Mouse (Mus musculus): Measurements from ENCODE around the gene Tprg.

Tprg gene

DNA sequence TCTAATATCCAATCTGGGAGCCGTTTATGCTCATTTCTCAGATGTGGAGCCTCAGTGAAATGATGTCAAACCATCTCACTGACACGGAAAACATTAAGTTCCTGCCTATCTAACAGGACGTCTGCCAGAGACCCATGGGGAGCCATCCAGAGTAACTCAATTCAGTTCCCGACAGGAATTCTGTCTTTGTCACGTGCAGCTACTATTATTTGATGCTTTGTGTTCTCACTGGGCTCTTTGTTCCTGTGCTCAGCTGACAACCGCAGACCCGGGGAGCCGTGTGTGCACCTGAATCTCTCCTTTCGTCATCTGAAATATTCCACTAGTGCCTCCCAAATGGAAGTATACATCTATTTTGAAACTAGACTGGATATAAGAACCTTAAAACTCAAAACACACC, 138.3 kb downstream of the Tprg start:
- no peak for DNase-seq (ENCODE audit: low spot score in 2 of 2)

DNA sequence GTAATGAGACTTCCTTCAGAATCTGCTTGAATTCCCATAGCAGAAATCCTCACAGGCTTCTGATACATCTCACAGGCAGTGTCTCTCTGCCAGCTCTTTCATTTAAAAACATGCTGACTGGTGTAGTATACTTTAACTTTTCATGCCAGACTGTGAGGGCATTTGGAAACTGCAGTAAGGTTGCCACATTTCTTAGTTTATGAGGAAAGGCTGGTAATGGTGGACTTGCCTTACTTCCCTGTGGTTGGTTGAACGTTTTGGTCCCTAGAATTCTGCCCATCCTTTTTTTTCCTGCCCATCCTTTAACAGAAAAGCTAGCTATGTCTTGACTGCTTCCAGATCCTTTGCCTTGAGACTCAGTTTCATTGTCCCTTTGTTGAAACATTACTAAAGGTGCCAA, 138.8 kb downstream of the Tprg start:
- DNase-seq (ENCODE audit: low spot score in 2 of 2): no peak

DNA sequence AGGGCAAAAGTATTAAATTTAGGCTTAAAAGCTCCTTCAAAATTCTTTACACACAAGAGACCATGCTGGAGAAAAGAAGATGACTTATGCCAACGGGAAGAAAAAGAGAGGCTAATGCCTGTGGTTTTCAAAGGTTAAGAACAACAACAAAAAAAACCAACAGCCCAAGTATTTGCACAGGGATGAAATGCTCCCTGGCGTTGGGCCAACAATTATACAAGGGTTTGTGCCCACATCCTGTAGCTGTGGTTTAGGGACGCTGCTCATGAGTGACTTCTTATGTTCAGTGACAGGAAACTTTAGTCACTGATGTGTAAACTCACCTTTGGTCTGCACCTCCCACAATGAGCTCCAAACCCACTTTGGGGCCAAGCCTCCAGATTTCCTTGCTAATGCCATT, 139.6 kb downstream of the Tprg start:
- no peak for DNase-seq (ENCODE audit: low spot score in 2 of 2)

DNA sequence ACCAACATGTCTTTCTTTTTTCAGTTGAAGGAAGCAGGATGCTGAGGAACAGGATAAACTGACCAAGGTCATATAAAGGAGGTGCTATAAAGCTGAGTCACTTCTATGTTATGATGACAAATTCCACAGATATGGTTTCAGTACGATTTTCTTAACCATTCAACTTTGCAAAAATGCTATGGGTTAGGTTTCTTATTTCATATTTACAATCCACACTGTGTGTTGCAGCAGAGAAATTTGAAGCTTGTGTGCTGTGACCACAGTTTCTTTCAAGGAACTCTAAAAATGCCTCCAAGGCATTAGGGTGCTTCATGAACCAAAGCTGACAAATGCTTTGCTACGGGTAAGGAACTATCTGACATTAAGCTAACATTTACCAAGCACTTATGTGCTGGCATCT, 153.4 kb downstream of the Tprg start:
- DNase-seq (ENCODE audit: low spot score in 2 of 2): no peak

DNA sequence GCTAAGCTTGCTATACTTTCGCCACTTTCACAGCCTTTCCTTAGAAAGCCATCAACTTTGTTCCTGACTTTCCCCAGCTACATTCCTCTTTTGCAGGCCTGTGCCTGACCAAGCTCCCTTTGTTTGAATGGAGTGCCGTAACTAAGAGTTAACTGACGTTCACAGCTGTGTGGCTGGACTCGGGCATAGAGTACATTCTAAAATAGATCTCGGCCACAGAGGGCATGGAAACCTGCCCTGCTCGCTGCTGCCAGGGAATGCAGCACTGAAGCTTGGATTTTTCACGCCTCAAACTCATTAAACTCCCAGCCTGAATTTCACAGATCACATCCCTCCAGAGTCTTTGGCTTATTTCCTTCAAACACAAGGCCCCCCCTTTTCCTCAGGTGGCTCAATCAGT, 159.0 kb downstream of the Tprg start:
- no peak for DNase-seq (ENCODE audit: low spot score in 2 of 2)

DNA sequence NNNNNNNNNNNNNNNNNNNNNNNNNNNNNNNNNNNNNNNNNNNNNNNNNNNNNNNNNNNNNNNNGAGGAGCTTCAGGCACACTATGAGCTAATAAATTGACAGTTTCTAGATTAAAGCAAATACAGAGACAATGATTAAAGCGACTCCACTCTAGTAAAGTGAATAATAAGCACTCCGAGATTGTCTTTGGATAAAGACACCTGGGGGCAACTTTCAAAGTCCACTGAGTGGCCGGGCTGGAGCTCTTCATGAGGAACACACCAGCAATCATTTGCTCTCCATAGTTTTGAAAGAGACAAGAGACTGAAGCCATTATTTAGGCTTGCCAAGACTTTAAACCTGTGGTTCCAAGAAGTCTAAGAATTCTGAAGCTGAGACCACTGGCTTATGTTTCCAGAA, 164.9 kb downstream of the Tprg start:
- DNase-seq (ENCODE audit: low spot score in 2 of 2): no peak

DNA sequence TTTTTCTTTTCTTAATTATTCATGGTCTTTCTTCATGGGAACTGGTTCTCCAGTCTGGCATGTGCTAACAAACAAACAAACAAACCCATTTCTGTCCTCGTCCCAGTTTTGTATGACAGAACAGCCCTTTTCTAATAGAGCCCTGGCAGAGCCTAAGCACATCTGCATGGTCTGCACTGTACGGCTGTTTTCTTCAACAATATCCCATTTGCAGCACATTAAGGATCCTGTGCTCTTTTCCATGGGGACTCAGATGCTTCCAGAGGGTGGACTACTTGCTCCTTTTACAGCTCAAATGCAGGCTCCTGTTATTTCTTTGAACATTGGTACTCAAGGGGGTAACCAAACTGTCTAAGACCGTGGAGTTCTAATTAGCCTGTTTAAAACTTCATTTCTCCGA, 178.1 kb downstream of the Tprg start:
- DNase-seq (ENCODE audit: low spot score in 2 of 2): no peak

DNA sequence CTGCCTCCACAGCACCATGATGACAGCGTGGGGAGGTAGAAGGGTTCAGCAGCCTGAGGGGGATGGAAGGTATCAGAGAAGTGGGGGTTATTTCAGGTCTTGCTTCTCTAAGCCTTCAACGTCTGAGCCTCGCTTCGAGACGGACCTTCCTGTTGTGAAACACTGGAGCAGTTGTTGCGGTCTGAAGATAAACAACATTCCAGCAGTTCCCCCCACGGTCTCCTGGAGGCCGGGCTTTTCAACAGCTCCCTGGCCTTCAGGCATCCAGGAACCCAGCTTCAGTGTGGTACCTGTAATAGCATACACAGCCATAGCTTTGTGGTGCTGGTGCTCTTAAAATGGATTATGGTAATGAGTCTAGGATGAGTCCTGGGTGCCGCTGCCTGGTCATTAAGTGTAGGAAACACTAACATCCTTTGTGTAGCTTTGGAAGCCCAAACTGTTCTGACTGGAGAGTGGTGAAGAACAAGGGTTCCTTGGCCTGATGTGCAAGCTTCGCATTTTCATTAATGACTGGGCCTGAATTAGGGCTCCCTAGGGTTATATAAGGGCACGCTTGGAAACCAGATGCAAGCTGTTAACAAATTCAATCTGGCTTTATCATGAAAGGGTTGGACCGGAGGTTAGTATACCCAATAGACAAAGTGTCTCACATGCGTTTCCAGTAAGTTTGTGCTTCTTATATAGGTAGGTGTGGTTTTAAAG, 179.0 kb downstream of the Tprg start:
- peak; percentile 19 to 59 for DNase-seq (ENCODE audit: low spot score in 2 of 2)

DNA sequence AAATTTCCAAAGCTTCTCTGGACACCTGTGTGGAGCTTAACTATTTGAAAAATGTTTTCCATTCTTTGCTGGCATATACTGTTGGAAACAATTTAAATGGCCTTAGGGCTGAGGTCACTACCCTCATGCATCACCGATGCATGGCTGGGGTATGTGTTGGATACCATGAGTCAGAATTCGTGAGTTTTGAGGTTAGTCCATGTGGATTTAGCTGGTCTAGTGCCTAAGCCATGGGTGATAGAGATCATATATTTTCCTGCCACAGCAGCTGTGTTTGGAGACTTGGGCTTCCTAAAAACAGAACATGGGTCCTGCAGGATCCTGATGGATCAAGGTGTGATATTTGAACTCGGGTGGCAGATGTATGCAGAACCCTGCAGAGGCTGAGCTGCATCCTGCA, 181.4 kb downstream of the Tprg start:
- no peak for DNase-seq (ENCODE audit: low spot score in 2 of 2)

DNA sequence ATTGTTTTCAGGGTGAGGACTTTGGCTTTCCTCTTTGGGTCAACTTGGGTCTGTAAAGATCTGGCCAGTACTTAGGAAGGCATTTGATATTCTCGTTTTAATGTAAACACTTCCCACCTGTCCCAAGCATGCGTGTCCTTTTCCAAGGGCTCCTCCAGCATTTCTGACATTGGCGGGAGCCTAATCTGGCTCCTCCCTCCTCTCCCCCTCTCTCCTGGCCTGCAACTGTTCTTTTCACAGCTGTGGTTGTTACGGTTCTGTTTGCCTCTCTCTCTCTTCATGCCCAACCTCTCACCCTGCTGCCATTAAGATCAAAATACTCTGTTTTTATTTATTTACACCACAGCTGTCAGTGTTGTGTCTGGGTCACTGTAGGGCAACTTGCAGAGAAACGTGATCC, 182.0 kb downstream of the Tprg start:
- DNase-seq (ENCODE audit: low spot score in 2 of 2): no peak
